Mouse (Mus musculus) cortical plate, adult 2 months (tissue): ENCODE results near the gene Naga. TPM values are rescaled to one million over a fixed set of nuclear protein-coding genes. Genes with fewer than 3 reads are reported as not detected.

Experiments used
- H3K27ac ChIP-seq: fragments of 200-500 bp; 2 replicates; pipeline ENCODE4 v1.5.1; 2012; ENCODE audit warnings: low read length, control low read depth, inconsistent platforms; ENCODE audit not compliant: insufficient read depth
- H3K4me1 ChIP-seq: fragments of 200-500 bp; 2 replicates; pipeline ENCODE4 v1.6.1; 2011; ENCODE audit warnings: low read length; ENCODE audit not compliant: control insufficient read depth, insufficient read depth
- H3K4me3 ChIP-seq: fragments of 200-500 bp; 2 replicates; pipeline ENCODE4 v1.5.1; 2011; ENCODE audit warnings: mild to moderate bottlenecking, low read length, control low read depth; ENCODE audit not compliant: insufficient read depth
- CTCF ChIP-seq: fragments of 200-500 bp; IDR thresholded peaks from 2 replicates; pipeline ENCODE4 v1.5.1; 2011; ENCODE audit warnings: mild to moderate bottlenecking, control low read depth, low read length; ENCODE audit not compliant: insufficient read depth; ENCODE audit errors: extremely low read depth
- POLR2A ChIP-seq: fragments of 200-500 bp; IDR thresholded peaks from 2 replicates; pipeline ENCODE4 v1.6.1; 2011; ENCODE audit warnings: mild to moderate bottlenecking, low read length, control low read depth; ENCODE audit not compliant: insufficient read depth; ENCODE audit errors: extremely low read depth
- polyA plus RNA-seq: library from polyadenylated mRNA; depleted of rRNA; stranded (reverse); fragments of >200 nt; gene quantifications from 2 replicates; pipeline ENCODE4 v1.2.3, GENCODE M21; 2012

Gene Naga
- polyA plus RNA-seq, 1 experiment, result 54.8 TPM

- peaks cover 4% of the 10 kb centered on the region for H3K4me1 ChIP-seq
- H3K27ac ChIP-seq, result peak overlapping the region; percentile 33; the same call in 1 of the 2 replicates
- no peak for TF ChIP-seq CTCF
- no peak for TF ChIP-seq POLR2A
- H3K4me3 ChIP-seq, result peak overlapping the region; percentile 58
Observed at GRCm38 (mm10) chr15:82346580-82347302, 8.0 kb upstream of the Naga start.

- TF ChIP-seq POLR2A (no peak; the same call in 1 of the 2 replicates), CTCF (no peak)
- H3K27ac ChIP-seq, result peak overlapping the region; percentile 92
- peaks cover 4% of the 10 kb centered on the region for H3K4me1 ChIP-seq
- peak overlapping the region; percentile 58 for H3K4me3 ChIP-seq
Observed at GRCm38 (mm10) chr15:82345820-82346470, 7.2 kb upstream of the Naga start.

GRCm38 (mm10) chr15:82344971-82345370 is 6.2 kb upstream of the Naga start:
- H3K4me1 ChIP-seq, result peaks cover 4% of the 10 kb centered on the region
- H3K27ac ChIP-seq, result no peak overlapping the region
- TF ChIP-seq CTCF (no peak), POLR2A (no peak)
- no peak overlapping the region for H3K4me3 ChIP-seq

GRCm38 (mm10) chr15:82343368-82344287 is 4.9 kb upstream of the Naga start:
- Histone ChIP-seq H3K4me3 (no peak overlapping the region), H3K4me1 (peaks cover 4% of the 10 kb centered on the region)
- TF ChIP-seq CTCF (no peak), POLR2A (no peak)

GRCm38 (mm10) chr15:82342543-82342935 is 3.8 kb upstream of the Naga start:
- peaks cover 5% of the 10 kb centered on the region for H3K4me1 ChIP-seq
- TF ChIP-seq POLR2A (no peak), CTCF (no peak)

More at GRCm38 (mm10) chr15:82343368-82344287, 4.9 kb upstream of the Naga start:
- no peak overlapping the region for H3K27ac ChIP-seq

GRCm38 (mm10) chr15:82341675-82342542 is 3.2 kb upstream of the Naga start:
- TF ChIP-seq POLR2A (no peak), CTCF (no peak)
- H3K4me1 ChIP-seq, result peaks cover 3% of the 10 kb centered on the region; the same call in 1 of the 2 replicates
- no peak overlapping the region for H3K27ac ChIP-seq
- no peak overlapping the region for H3K4me3 ChIP-seq

More at GRCm38 (mm10) chr15:82342543-82342935, 3.8 kb upstream of the Naga start:
- Histone ChIP-seq H3K4me3 (no peak overlapping the region), H3K27ac (no peak overlapping the region)

GRCm38 (mm10) chr15:82341036-82341501 is 2.3 kb upstream of the Naga start:
- peaks cover 3% of the 10 kb centered on the region; the same call in 1 of the 2 replicates for H3K4me1 ChIP-seq
- no peak overlapping the region for H3K4me3 ChIP-seq
- TF ChIP-seq POLR2A (no peak), CTCF (no peak)
- H3K27ac ChIP-seq, result no peak overlapping the region

- no peak overlapping the region for H3K27ac ChIP-seq
- no peak overlapping the region for H3K4me3 ChIP-seq
- TF ChIP-seq POLR2A (no peak), CTCF (no peak)
- peaks cover 3% of the 10 kb centered on the region; the same call in 1 of the 2 replicates for H3K4me1 ChIP-seq
Observed at GRCm38 (mm10) chr15:82340414-82341035, 1.8 kb upstream of the Naga start.
